Mouse (Mus musculus) testis, adult 2 months (tissue): ENCODE results near the gene Sytl1. TPM values are rescaled to one million over a fixed set of nuclear protein-coding genes. Genes with fewer than 3 reads are reported as not detected.
A peak's percentile ranks its signal among the peaks of the same experiment; 100 is the strongest.

Experiments used
- H3K27ac ChIP-seq: fragments of 200-500 bp; 2 replicates; pipeline ENCODE4 v1.5.1; 2012; ENCODE audit warnings: low read depth, low read length; ENCODE audit not compliant: control insufficient read depth, insufficient read depth
- H3K27me3 ChIP-seq: fragments of 200-500 bp; 2 replicates; pipeline ENCODE4 v1.6.1; 2012; ENCODE audit warnings: mild to moderate bottlenecking, low read length, moderate library complexity; ENCODE audit not compliant: control insufficient read depth, insufficient read depth
- H3K36me3 ChIP-seq: fragments of 200-500 bp; 2 replicates; pipeline ENCODE4 v1.6.1; 2012; ENCODE audit warnings: mild to moderate bottlenecking, low read length; ENCODE audit not compliant: control insufficient read depth, insufficient read depth
- H3K4me1 ChIP-seq: fragments of 200-500 bp; 2 replicates; pipeline ENCODE4 v1.6.1; 2012; ENCODE audit warnings: low read length; ENCODE audit not compliant: control insufficient read depth, insufficient read depth
- H3K4me3 ChIP-seq: fragments of 200-500 bp; 2 replicates; pipeline ENCODE4 v1.5.1; 2012; ENCODE audit warnings: low read depth, mild to moderate bottlenecking, low read length, moderate library complexity, mixed read lengths; ENCODE audit not compliant: control insufficient read depth
- CTCF ChIP-seq: fragments of 200-500 bp; IDR thresholded peaks from 2 replicates; pipeline ENCODE4 v1.5.1; 2012; ENCODE audit warnings: low read depth, mild to moderate bottlenecking, inconsistent platforms, low read length, moderate library complexity; ENCODE audit not compliant: control insufficient read depth, insufficient read depth, insufficient replicate concordance
- POLR2A ChIP-seq: fragments of 200-500 bp; IDR thresholded peaks from 2 replicates; pipeline ENCODE4 v1.6.1; 2012; ENCODE audit warnings: low read depth, mild to moderate bottlenecking, inconsistent platforms, low read length, moderate library complexity; ENCODE audit not compliant: control insufficient read depth
- polyA plus RNA-seq: library from polyadenylated mRNA; depleted of rRNA; stranded (reverse); fragments of >200 nt; gene quantifications from 2 replicates; pipeline ENCODE4 v1.2.3, GENCODE M21; 2012; rRNA removed

Sytl1 gene
- polyA plus RNA-seq: 0.33 and 0.97 TPM in 2 replicates

DNA sequence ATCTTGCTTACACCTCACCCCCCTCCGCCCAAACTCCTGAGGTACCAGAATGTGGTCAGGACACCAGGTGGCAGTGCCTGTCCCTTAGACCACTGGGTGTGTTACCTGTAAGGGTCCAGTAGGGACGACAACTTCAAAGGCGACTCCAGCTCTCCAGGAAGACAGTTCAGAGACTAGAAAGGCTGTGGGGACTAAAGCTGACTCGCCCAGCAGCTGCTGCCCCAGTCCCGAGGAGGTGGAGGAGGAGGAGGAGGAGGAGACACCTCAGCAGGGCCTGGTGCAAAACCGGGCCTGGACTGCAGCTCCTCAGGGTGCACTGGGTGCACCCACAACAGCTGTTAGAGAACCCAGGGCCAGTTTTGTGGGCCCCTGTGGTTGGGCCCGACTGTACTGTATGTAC lies at the start of gene Sytl1:
Gene Sytl1 (minus strand): TSS at position 232 of the 400 bp plus-strand sequence.
- Histone ChIP-seq H3K4me1 (no peaks in the 10 kb centered on the region), H3K4me3 (no peak within 1 kb of the TSS), H3K27ac (no peak within 1 kb of the TSS), H3K36me3 (peaks cover 6% of the 10 kb centered on the region; the same call in 1 of the 2 replicates), H3K27me3 (no peaks in the 10 kb centered on the region)
- TF ChIP-seq CTCF (no peak), POLR2A (no peak)

- no peak overlapping the region for H3K4me3 ChIP-seq
- TF ChIP-seq POLR2A (no peak), CTCF (peak; percentile 96)
- no peaks in the 10 kb centered on the region for H3K27me3 ChIP-seq
- H3K27ac ChIP-seq: no peak overlapping the region
- no peaks in the 10 kb centered on the region for H3K4me1 ChIP-seq
- peaks cover 2% of the 10 kb centered on the region; the same call in 1 of the 2 replicates for H3K36me3 ChIP-seq
Measured at GRCm38 (mm10) chr4:133309948-133310347, 47.0 kb upstream of the Sytl1 start.

DNA sequence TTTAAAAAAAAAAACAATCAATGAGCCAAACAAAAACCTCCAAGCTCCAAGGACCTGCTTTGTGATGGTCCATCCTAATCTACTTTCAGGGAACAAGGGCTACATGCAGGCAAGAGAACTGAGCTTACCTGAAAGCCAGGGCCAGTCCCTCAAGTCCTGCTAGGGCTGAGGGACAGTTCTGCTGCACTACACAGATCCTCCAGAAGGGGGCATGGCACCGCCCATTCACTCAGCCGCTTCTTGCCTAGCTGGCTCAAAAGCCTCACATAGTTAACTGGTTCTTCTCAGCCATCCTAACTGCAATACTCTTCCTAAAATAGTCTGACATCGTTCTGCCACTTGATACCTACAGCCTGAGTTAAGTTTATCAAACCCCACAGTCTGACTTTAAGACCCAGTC lies 44.4 kb upstream of the Sytl1 start:
- Histone ChIP-seq H3K27me3 (no peaks in the 10 kb centered on the region), H3K36me3 (peaks cover 4% of the 10 kb centered on the region), H3K27ac (no peak overlapping the region), H3K4me3 (no peak overlapping the region), H3K4me1 (no peaks in the 10 kb centered on the region)
- TF ChIP-seq POLR2A: no peak
- TF ChIP-seq CTCF: peak; percentile 80; the same call in 1 of the 2 replicates

DNA sequence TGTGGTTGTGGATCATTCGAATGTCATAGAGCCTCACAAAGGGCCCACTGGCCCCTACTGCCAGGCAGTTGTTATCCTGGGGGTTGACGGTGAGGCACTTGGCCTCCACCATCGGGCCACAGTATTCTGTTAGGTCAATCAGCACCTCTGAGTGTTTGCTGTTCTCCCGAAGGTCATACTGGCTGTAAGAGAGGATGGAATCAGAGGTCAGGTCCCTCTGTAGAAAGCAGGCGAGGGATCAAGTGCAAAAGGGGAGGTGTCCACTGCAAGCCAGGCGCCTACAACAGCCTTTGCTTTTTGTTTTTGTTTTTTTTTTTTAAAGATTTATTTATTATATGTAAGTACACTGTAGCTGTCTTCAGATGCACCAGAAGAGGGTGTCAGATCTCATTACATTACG lies 42.9 kb upstream of the Sytl1 start:
- peaks cover 4% of the 10 kb centered on the region for H3K36me3 ChIP-seq
- no peak overlapping the region for H3K4me3 ChIP-seq
- no peak for TF ChIP-seq POLR2A
- TF ChIP-seq CTCF: no peak
- no peaks in the 10 kb centered on the region for H3K27me3 ChIP-seq
- H3K27ac ChIP-seq: no peak overlapping the region
- H3K4me1 ChIP-seq: no peaks in the 10 kb centered on the region

DNA sequence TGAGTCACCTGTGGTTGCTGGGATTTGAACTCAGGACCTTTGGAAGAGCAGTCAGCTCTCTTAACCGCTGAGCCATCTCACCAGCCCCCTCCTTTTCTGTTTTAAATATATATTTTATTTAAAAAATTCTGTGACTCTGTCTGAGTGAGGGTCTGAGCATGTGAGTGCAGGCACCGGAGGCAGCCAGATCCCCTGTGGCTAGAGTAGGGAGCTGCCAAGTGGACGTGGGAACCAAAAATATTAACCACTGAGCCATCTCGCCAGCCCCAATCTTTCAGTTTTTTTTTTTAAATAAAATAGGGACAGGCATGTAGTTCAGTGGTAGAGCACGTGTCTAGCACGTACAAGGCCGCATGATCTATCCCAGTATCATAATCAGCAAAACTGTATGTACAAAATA lies 41.9 kb upstream of the Sytl1 start:
- no peak overlapping the region for H3K4me3 ChIP-seq
- peaks cover 4% of the 10 kb centered on the region for H3K36me3 ChIP-seq
- no peaks in the 10 kb centered on the region for H3K27me3 ChIP-seq
- TF ChIP-seq POLR2A: no peak
- no peak for TF ChIP-seq CTCF
- H3K4me1 ChIP-seq: no peaks in the 10 kb centered on the region
- H3K27ac ChIP-seq: no peak overlapping the region

- no peaks in the 10 kb centered on the region for H3K4me1 ChIP-seq
- H3K36me3 ChIP-seq: peaks cover 4% of the 10 kb centered on the region
- H3K4me3 ChIP-seq: no peak overlapping the region
- no peaks in the 10 kb centered on the region for H3K27me3 ChIP-seq
- TF ChIP-seq POLR2A (no peak), CTCF (no peak)
- H3K27ac ChIP-seq: no peak overlapping the region
Measured at GRCm38 (mm10) chr4:133302668-133303067, 39.8 kb upstream of the Sytl1 start.

DNA sequence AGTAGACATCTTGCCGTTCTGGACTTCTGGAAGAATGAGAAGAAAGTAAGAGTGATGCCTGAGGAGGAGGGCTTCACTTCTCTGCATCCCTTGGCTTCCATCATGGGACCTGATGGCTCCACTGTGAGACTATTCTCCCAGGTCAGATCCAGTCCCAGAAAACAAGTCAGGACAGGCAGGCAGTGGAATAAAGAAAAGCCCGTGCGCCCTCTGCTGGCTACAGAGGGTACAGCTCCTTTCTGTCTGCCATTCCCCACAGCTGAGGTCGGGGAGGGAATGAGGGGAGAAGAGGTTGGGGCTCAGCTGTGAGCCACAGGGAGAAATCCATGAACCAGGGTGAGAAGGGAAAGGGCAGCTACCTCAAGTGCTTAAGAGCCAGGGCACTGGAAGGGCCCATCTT lies 38.9 kb upstream of the Sytl1 start:
- Histone ChIP-seq H3K4me1 (no peaks in the 10 kb centered on the region), H3K27ac (no peak overlapping the region), H3K36me3 (peaks cover 4% of the 10 kb centered on the region), H3K4me3 (no peak overlapping the region), H3K27me3 (no peaks in the 10 kb centered on the region)
- peak; percentile 66; the same call in 1 of the 2 replicates for TF ChIP-seq CTCF
- TF ChIP-seq POLR2A: no peak

DNA sequence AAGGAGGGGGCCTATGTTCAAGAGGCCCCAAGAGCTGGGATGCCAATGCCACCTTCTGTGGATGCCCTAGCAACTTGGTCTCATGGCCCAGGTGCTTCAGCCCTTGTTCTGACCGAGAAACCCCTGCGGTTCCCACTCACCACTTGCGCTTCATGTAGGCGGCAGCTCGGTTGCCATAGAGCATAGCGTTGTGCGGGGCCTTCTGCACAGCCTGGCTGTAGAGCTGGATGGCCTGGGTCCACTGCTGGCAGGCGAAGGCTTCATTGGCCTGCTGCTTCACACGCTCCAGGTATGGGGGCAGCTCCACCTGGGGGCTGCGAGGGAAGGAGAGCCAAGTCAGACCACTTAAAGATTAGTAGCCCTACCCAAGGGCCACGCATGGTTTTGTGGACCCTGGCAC lies 37.5 kb upstream of the Sytl1 start:
- Histone ChIP-seq H3K27ac (no peak overlapping the region), H3K4me1 (no peaks in the 10 kb centered on the region), H3K4me3 (no peak overlapping the region), H3K36me3 (peaks cover 4% of the 10 kb centered on the region), H3K27me3 (no peaks in the 10 kb centered on the region)
- TF ChIP-seq CTCF (no peak), POLR2A (no peak)
